Mouse (Mus musculus) cerebellum, adult 9-10 months (tissue): ENCODE data around the gene Hsd17b11.
A peak's percentile ranks its signal among the peaks of the same experiment; 100 is the strongest.

Source experiments
- DNase-seq: peaks from one replicate; pipeline ENCODE4 v3.0.0; 2022

Gene Hsd17b11

GRCm38 (mm10) chr5:104021597-104022378, at the start of gene Hsd17b11:
Gene Hsd17b11 (minus strand): TSS chr5:104021919.
- DNase-seq: peak; percentile 62

- DNase-seq: no peak
Measured at GRCm38 (mm10) chr5:104071048-104071447, 49.3 kb upstream of the Hsd17b11 start.

DNA sequence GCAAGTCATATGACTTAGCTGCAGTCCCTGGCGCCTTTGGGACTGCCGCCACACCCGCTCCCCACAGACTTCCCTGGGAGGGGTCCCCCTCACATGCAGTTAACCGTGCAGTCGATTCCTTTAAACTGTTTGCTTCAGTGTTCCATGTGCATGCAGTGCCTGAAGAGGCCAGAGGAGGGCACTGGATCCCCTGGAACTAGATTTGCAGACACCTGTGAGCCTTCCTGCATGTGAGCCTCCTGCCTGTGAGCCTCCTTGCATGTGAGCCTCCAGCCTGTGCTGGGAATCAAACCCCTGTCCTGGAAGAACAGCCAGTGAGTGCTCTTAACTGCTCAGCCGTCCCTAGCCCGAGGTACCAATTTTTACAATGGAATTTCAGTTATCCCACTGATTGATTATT, 47.0 kb upstream of the Hsd17b11 start:
- DNase-seq: no peak

DNA sequence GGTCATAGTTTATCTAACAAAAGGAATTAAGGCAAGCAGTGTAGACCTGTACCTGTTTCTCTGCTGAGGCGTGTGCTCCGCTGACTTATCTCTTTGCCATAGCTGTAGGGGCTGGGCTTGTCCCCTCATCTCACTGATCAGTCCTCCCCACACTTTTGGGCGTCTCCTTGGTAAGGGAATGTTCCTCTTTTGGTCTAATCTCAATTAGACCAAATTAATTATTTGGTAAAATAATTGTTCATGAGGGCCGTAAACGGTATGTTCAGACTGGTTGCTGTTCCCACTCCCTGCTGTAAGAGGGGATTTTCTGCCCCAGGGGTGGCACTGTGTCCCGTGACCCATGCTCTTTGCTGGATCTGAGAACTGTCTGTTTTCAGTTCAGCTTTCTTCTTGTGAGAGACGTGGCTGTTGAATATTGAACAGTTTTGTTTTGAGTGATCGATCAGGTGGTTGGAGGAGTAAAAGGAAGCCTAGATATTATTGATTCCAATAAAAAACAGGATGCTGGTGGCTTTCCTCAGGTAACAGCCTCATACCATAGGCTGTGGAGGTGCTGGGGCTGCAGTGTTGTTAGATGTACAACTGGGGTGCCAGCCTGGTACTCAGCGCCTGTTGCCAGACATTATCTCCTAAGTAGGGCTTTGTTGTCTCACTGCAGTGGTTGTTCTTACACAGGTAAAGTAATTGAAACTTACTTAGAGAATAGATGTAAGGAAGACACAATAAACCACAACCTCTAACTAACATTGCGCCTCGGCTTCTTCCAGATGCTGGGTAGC, 41.2 kb upstream of the Hsd17b11 start:
- no peak for DNase-seq

DNA sequence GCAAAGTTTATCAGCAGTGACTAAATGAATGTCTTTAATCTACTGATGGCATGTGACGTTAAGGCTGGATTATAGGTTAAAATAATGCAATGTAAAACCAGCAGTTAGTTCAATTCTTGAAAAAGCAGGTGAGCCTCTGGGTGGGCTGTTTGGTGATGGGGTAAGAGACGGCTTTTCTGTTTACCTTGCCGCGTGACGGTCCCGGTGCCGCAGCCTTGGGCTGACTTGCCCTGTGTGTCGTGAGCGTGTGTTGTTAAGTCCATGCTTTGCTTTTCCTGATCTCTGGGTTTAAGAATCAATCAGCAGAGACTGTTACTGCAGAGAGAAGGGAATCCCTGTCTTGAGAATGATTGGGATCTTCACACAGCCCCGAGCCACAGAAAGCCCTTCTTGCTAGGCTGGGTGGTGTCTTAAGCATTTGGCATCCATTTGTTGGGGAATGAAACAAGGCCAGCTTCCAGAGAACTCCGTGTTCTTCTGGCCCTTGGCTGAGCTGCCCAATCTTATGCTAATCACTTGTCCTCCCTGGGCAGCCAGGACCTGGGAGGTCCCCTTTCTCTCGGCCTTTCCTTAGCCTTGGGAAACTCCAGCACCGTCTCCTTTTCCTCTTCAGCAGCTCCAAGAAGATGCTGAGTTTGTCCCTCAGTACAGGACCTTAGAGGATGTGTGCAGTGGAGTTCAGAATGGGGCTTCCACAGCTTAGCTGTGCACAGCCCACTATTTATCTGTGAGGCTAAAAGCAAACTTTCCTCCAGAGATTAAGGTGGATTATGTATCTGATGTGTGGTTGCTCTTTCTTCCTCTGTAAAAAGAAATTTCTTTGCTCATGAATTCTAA, 40.4 kb upstream of the Hsd17b11 start:
- no peak for DNase-seq

DNA sequence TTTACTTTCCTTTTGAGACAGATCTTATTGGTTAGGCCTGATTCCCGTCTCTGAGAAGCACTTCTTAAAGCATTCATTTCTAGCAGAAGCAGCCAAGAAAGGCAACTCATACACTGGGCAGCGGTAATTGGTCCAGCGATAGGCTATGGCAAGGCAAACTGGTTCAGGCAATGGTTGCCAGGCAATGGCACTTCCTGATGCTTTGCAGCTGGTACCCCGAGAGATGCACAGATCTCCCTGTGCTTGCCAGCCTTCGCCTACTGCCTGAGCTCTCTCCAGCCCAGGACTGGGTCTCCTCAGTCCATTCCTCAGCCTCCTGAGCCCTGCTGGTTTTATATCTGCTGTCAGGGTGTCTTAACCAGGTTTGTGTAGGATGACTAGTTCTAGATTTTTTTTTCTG, 38.7 kb upstream of the Hsd17b11 start:
- no peak for DNase-seq

GRCm38 (mm10) chr5:104059628-104060027, 37.9 kb upstream of the Hsd17b11 start:
- DNase-seq: no peak

DNA sequence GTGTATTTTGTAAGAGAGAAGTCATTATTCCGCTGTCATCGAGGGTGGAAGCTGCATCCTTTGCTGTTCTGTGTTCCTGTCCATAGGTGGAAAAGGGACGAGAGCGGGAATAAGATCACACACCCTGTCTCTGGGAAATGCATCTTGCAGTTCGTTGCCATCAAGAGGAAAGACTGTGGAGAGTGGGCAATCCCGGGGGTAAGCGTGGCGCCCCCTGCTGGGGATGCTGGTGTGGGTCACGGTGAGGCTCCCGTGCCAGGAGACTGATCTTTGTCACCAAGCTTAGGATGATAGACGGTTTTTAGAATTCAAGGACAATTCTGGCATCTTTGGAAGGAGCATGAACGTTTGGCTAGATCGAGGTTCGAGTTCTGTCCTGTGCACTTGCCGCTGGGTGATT, 36.3 kb upstream of the Hsd17b11 start:
- DNase-seq: no peak

DNA sequence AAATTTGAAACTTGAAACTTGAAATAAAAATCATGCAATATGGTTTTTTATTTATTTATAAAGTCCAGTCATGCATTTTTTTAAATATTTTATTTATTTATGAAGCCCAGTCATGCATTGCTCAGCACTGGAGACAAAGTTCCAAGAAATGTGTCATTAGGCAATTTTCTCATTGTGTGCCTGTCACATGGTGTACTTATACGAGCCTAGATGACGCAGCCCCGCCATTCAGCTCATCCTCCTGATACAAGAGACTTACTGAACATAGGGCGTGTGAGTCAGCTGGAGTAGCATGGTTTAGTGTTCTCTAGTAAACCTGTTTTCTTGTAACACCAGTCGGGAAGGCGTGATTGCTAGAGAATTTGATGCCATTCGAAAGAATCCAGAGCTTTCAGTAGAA, 34.6 kb upstream of the Hsd17b11 start:
- no peak for DNase-seq

- no peak for DNase-seq
Measured at GRCm38 (mm10) chr5:104055816-104056215, 34.1 kb upstream of the Hsd17b11 start.

GRCm38 (mm10) chr5:104054938-104055337, 33.2 kb upstream of the Hsd17b11 start:
- no peak for DNase-seq

DNA sequence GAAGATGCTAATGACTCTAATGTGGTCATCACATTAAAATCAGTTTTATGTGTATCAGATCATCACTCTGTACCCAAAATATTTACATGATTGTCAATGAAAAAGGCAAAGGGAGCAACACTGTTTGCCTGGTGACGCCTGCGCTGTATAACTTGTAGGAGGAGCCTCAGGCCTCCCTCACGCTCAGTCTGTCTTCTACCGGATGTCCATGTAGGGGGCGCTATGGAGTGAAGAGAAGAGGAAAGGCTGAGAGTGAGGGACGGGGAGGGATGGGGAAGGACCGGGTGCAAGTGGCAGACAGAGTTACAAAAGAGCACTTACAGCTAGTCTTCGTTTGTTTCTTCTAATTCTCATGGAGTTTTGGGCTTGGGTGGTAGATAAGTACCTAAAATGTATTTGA, 31.2 kb upstream of the Hsd17b11 start:
- DNase-seq: no peak

DNA sequence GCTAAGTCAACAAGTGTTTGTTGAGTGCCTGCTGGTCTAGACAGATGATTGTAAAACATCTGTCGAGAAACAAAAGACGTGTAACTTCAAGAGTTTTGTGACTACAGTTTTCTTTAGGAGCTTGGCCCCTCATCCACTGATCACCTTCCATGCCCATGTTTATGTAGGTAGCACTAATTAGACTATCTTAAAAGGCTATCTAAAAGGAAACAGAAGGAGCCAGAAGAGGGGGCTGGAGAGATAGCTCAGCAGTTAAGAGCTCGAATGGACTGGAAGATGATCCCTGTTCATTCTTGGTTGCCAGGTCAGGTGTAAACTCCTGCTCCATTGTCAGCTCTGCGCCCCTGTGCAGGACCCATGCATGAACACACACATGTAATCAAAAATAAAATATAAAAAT, 26.4 kb upstream of the Hsd17b11 start:
- peak; percentile 28 for DNase-seq

- no peak for DNase-seq
Measured at GRCm38 (mm10) chr5:104047200-104048105, 25.7 kb upstream of the Hsd17b11 start.

GRCm38 (mm10) chr5:104046256-104047199, 24.8 kb upstream of the Hsd17b11 start, which contains the start of gene Nudt9:
Gene Nudt9 (plus strand): TSS chr5:104046306.
- DNase-seq: peak; percentile 96

DNA sequence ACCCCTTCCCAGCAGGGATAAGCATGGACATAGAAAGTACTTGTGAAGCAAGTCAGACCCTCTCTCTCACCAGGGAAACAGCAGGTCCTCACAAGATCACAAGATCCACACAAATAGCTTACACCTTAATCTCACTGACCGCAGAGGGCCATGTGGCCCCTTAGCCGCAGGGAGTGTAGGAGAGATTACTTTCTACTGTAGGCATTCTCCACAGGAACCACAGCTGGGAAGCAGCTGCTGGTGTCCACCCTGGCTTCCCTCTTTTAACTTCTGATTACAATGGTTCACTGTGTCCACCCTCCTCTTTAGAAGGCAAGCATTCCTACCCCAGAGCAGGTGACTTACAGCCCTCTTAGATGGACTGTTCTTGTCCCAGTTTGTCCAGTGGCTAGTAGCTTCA, 22.0 kb upstream of the Hsd17b11 start:
- no peak for DNase-seq

DNA sequence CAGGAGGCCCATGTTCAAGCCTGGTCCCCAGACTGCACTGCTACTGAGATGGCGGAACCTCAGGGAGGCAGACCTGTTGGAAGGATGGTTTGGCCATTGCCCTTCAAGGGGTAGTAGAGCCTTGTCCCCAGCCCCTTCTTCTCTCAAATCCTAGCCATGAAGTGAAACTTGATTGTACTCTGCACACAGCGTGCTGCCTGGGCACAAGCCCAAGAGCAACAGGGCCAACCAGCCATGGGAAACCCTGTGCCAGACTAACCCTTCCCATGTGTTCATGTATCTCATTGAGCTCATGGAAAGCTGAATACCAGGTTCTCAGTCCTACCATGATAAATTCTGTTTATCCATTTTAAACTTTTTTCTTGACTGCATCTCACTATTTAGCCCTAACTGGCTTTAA, 21.2 kb upstream of the Hsd17b11 start:
- no peak for DNase-seq

GRCm38 (mm10) chr5:104039154-104039932, 17.6 kb upstream of the Hsd17b11 start:
- peak; percentile 46 for DNase-seq

GRCm38 (mm10) chr5:104036686-104037085, 15.0 kb upstream of the Hsd17b11 start:
- DNase-seq: no peak

- DNase-seq: no peak
Measured at GRCm38 (mm10) chr5:104035824-104036223, 14.1 kb upstream of the Hsd17b11 start.
